Mouse (Mus musculus) stomach, embryonic 14.5 days (tissue): ENCODE measurements around the gene Rbfox3. TPM values are rescaled to one million over a fixed set of nuclear protein-coding genes. Genes with fewer than 3 reads are reported as not detected.
A peak's percentile ranks its signal among the peaks of the same experiment; 100 is the strongest.

Experiments used
- ATAC-seq: fragments of 200-750 bp; cut with Nextera tagmentation; 2 replicates; pipeline ENCODE4 v1.8.0; 2017; ENCODE audit warnings: low read depth, moderate TSS enrichment; ENCODE audit not compliant: insufficient number of reproducible peaks, insufficient read depth, low FRiP score
- H3K27ac ChIP-seq: fragments of 300-500 bp; sonication (generic); 2 replicates; pipeline ENCODE4 v1.5.1; 2014; ENCODE audit warnings: mild to moderate bottlenecking, low read length, moderate library complexity, mixed read lengths
- H3K27me3 ChIP-seq: fragments of 300-500 bp; sonication (generic); 2 replicates; pipeline ENCODE4 v1.6.1; 2014; ENCODE audit warnings: low read length, control low read depth, mixed read lengths; ENCODE audit not compliant: control insufficient read depth, insufficient read depth
- H3K36me3 ChIP-seq: fragments of 300-500 bp; sonication (generic); 2 replicates; pipeline ENCODE4 v1.6.1; 2014; ENCODE audit warnings: mild to moderate bottlenecking, control low read depth, low read length, moderate library complexity, mixed read lengths; ENCODE audit not compliant: control insufficient read depth, insufficient read depth
- H3K4me1 ChIP-seq: fragments of 300-500 bp; sonication (generic); 2 replicates; pipeline ENCODE4 v1.6.1; 2014; ENCODE audit warnings: low read length, control low read depth, mixed read lengths; ENCODE audit not compliant: control insufficient read depth, insufficient read depth
- H3K4me2 ChIP-seq: fragments of 300-500 bp; sonication (generic); replicated peaks from 2 replicates; pipeline ENCODE4 v1.6.1; 2014; ENCODE audit warnings: low read depth, low read length, control low read depth
- H3K4me3 ChIP-seq: fragments of 300-500 bp; sonication (generic); 2 replicates; pipeline ENCODE4 v1.5.1; 2014; ENCODE audit warnings: low read depth, low read length, control low read depth
- H3K9ac ChIP-seq: fragments of 300-500 bp; sonication (generic); replicated peaks from 2 replicates; pipeline ENCODE4 v1.6.1; 2014; ENCODE audit warnings: low read depth, mild to moderate bottlenecking, control low read depth, low read length, moderate library complexity, mixed read lengths
- H3K9me3 ChIP-seq: fragments of 300-500 bp; sonication (generic); 2 replicates; pipeline ENCODE4 v1.6.1; 2016; ENCODE audit warnings: low read depth, low read length, control low read depth; ENCODE audit not compliant: control insufficient read depth
- WGBS: fragments of 180-500 bp; shearing (Covaris S2); extraction: QIAGEN DNeasy Blood & Tissue Kit; methylation state at CpG from one replicate; pipeline ENCODE4 v1.1.7; 2014; 5-methylcytosine and 5-hydroxymethylcytosine counted together
- polyA plus RNA-seq: library from polyadenylated mRNA; unstranded; fragments of >200 nt; fragmentation: Nextera tagmentation; extraction: Ambion mirVana; gene quantifications from 2 replicates; pipeline ENCODE4 v1.2.1, GENCODE M21; 2014

Gene Rbfox3
- polyA plus RNA-seq, 1 experiment from 2014 or later = 1.2 TPM

GRCm38 (mm10) chr11:118574418-118574817 lies 337.0 kb downstream of the Rbfox3 start:
- no peaks in the 10 kb centered on the region for H3K36me3 ChIP-seq
- no peak overlapping the region for H3K27ac ChIP-seq
- H3K4me2 ChIP-seq = no peak overlapping the region
- no peaks in the 10 kb centered on the region for H3K9me3 ChIP-seq
- ATAC-seq = no peak
- H3K4me1 ChIP-seq = no peaks in the 10 kb centered on the region
- peaks cover 24% of the 10 kb centered on the region for H3K27me3 ChIP-seq
- WGBS = 83% methylated on average over 5 of the region's 5 CpGs
- no peak overlapping the region for H3K9ac ChIP-seq
- no peak overlapping the region for H3K4me3 ChIP-seq

- WGBS = 0% methylated on average over 3 of the region's 3 CpGs
- Histone ChIP-seq H3K4me3 (no peak overlapping the region), H3K36me3 (no peaks in the 10 kb centered on the region), H3K27ac (no peak overlapping the region), H3K4me1 (no peaks in the 10 kb centered on the region), H3K9me3 (no peaks in the 10 kb centered on the region), H3K27me3 (peaks cover 33% of the 10 kb centered on the region), H3K4me2 (no peak overlapping the region), H3K9ac (no peak overlapping the region)
- no peak for ATAC-seq
These were observed 337.8 kb downstream of the Rbfox3 start for GRCm38 (mm10) chr11:118573569-118573968.

- H3K4me2 ChIP-seq = no peak overlapping the region
- H3K9ac ChIP-seq = no peak overlapping the region
- H3K27me3 ChIP-seq = peaks cover 39% of the 10 kb centered on the region
- no peaks in the 10 kb centered on the region for H3K36me3 ChIP-seq
- no peak overlapping the region for H3K4me3 ChIP-seq
- H3K9me3 ChIP-seq = no peaks in the 10 kb centered on the region
- H3K4me1 ChIP-seq = no peaks in the 10 kb centered on the region
- no peak for ATAC-seq
- no peak overlapping the region for H3K27ac ChIP-seq
- 62% methylated on average over 7 of the region's 7 CpGs for WGBS
These were observed 338.4 kb downstream of the Rbfox3 start for GRCm38 (mm10) chr11:118573000-118573399.

- H3K4me1 ChIP-seq = no peaks in the 10 kb centered on the region
- no peak overlapping the region for H3K9ac ChIP-seq
- H3K9me3 ChIP-seq = no peaks in the 10 kb centered on the region
- H3K4me3 ChIP-seq = peak overlapping the region; percentile 20; the same call in 1 of the 2 replicates
- 1% methylated on average over 27 of the region's 27 CpGs for WGBS
- ATAC-seq = no peak
- H3K27ac ChIP-seq = no peak overlapping the region
- peak overlapping the region; percentile 35 for H3K4me2 ChIP-seq
- H3K36me3 ChIP-seq = no peaks in the 10 kb centered on the region
- peaks cover 43% of the 10 kb centered on the region for H3K27me3 ChIP-seq
These were observed 341.2 kb downstream of the Rbfox3 start for GRCm38 (mm10) chr11:118570164-118570563.

- no peaks in the 10 kb centered on the region for H3K4me1 ChIP-seq
- ATAC-seq = no peak
- no peaks in the 10 kb centered on the region for H3K36me3 ChIP-seq
- WGBS = under 1% methylated on average over 40 of the region's 51 CpGs
- peak overlapping the region; percentile 35 for H3K4me2 ChIP-seq
- H3K4me3 ChIP-seq = peak overlapping the region; percentile 20
- peaks cover 43% of the 10 kb centered on the region for H3K27me3 ChIP-seq
- H3K9me3 ChIP-seq = no peaks in the 10 kb centered on the region
- H3K9ac ChIP-seq = no peak overlapping the region
- no peak overlapping the region for H3K27ac ChIP-seq
These were observed 341.8 kb downstream of the Rbfox3 start for GRCm38 (mm10) chr11:118569571-118570062.

GRCm38 (mm10) chr11:118563877-118564276 lies 347.5 kb downstream of the Rbfox3 start:
- Histone ChIP-seq H3K27me3 (peaks cover 13% of the 10 kb centered on the region), H3K9me3 (no peaks in the 10 kb centered on the region), H3K4me1 (no peaks in the 10 kb centered on the region), H3K9ac (no peak overlapping the region), H3K4me2 (no peak overlapping the region), H3K27ac (no peak overlapping the region), H3K4me3 (no peak overlapping the region), H3K36me3 (no peaks in the 10 kb centered on the region)
- ATAC-seq = no peak
- 84% methylated on average over 5 of the region's 5 CpGs for WGBS

- ATAC-seq = no peak
- Histone ChIP-seq H3K4me2 (no peak overlapping the region), H3K4me1 (no peaks in the 10 kb centered on the region), H3K9ac (no peak overlapping the region), H3K36me3 (no peaks in the 10 kb centered on the region), H3K27ac (no peak overlapping the region), H3K27me3 (peaks cover 3% of the 10 kb centered on the region; the same call in 1 of the 2 replicates), H3K4me3 (no peak overlapping the region), H3K9me3 (no peaks in the 10 kb centered on the region)
- WGBS = 83% methylated on average over 4 of the region's 4 CpGs
These were observed 348.6 kb downstream of the Rbfox3 start for GRCm38 (mm10) chr11:118562847-118563246.

- Histone ChIP-seq H3K27me3 (no peaks in the 10 kb centered on the region), H3K27ac (no peak overlapping the region), H3K4me1 (no peaks in the 10 kb centered on the region), H3K4me3 (no peak overlapping the region), H3K9ac (no peak overlapping the region), H3K9me3 (no peaks in the 10 kb centered on the region), H3K36me3 (no peaks in the 10 kb centered on the region), H3K4me2 (no peak overlapping the region)
- no peak for ATAC-seq
- 62% methylated on average over 8 of the region's 8 CpGs for WGBS
These were observed 353.2 kb downstream of the Rbfox3 start for GRCm38 (mm10) chr11:118558193-118558592.

- Histone ChIP-seq H3K4me2 (no peak overlapping the region), H3K36me3 (no peaks in the 10 kb centered on the region), H3K9ac (no peak overlapping the region), H3K27ac (no peak overlapping the region), H3K27me3 (no peaks in the 10 kb centered on the region), H3K4me1 (peaks cover 7% of the 10 kb centered on the region; the same call in 1 of the 2 replicates), H3K9me3 (no peaks in the 10 kb centered on the region), H3K4me3 (no peak overlapping the region)
- 53% methylated on average over 5 of the region's 5 CpGs for WGBS
- ATAC-seq = no peak
These were observed 355.8 kb downstream of the Rbfox3 start for GRCm38 (mm10) chr11:118555631-118556030.
